Comparison of ENCODE assay signal across 9 mouse cellular contexts in genomic region chr2:28418034-28418433, GRCm38 (mm10). TPM values are rescaled to one million over a fixed set of nuclear protein-coding genes. Genes with fewer than 3 reads are reported as not detected.
DNase-seq lines count a peak whose midpoint lies in the region; ATAC-seq and TF ChIP-seq lines count a peak whose summit lies in the region.
"Had no signal": no experiment of that assay in that cellular context is flagged by ENCODE, and none has a peak within 500 bp of the region (broad histone marks: within the 10 kb centered on the region; RNA-seq: fewer than 3 reads in every experiment).

No protein-coding gene starts in this region.

- 0 out of 2 replicates have a peak, but pooled peaks cover 3% of the 10 kb centered on the region for H3K4me1 ChIP-seq in E14TG2a.4 (replicated peaks; ENCODE audit: low read depth, low read length)
- H3K4me1 ChIP-seq in lung, adult 2 months (ENCODE audit: control insufficient read depth, insufficient read depth, low read length), result no peaks in the 10 kb centered on the region

- H3K4me3 ChIP-seq in E14TG2a.4 (replicated peaks; ENCODE audit: low read length), result no peak overlapping the region
- no peak overlapping the region for H3K4me3 ChIP-seq in lung, adult 2 months (replicated peaks; ENCODE audit: extremely low read depth, low read depth, low read length)

- peak; percentile 93 for DNase-seq in brain, embryonic 14.5 days (ENCODE audit: low read depth)
- DNase-seq in heart, postnatal 14 days, result peak; percentile 87 to 92
- peak; percentile 93 to 95 for DNase-seq in kidney, postnatal 4 days
- peak; percentile 78 for DNase-seq in lung, adult 2 months
- DNase-seq in ovary, postnatal 10 days (ENCODE audit: low spot score), result peak; percentile 84
- DNase-seq in thymus, postnatal 0 days (ENCODE audit: low spot score), result peak; percentile 65

- no peak for TF ChIP-seq POLR2A in brain, embryonic 14.5 days (IDR thresholded peaks at IDR 0.05; ENCODE audit: borderline replicate concordance, extremely low read depth, insufficient read depth, insufficient read length, poor library complexity, severe bottlenecking)
- TF ChIP-seq POLR2A in lung, adult 2 months (IDR thresholded peaks at IDR 0.05; ENCODE audit: borderline replicate concordance, extremely low read depth, low read depth, low read length), result no peak

- TF ChIP-seq CTCF in E14TG2a.4 (conservative IDR thresholded peaks at IDR 0.05; ENCODE audit: low read length), result peak; percentile 73
- TF ChIP-seq CTCF in brain, embryonic 14.5 days (IDR thresholded peaks at IDR 0.05; ENCODE audit: borderline replicate concordance, extremely low read depth, insufficient read depth, insufficient read length), result peak; percentile 93
- peak; percentile 87 for TF ChIP-seq CTCF in lung, adult 2 months (IDR thresholded peaks at IDR 0.05; ENCODE audit: insufficient read depth, low read length)

- no peaks in the 10 kb centered on the region for H3K27me3 ChIP-seq in E14TG2a.4 (ENCODE audit: insufficient read depth, low read length)

- intact Hi-C loops in heart, postnatal 14 days (cut with DNase I), result loop anchor here (2.0 to 5.0 kb wide), 3 partner anchors 43 to 491 kb away; no protein-coding TSS in a partner anchor

- peak; percentile 43; the same call in 1 of the 2 replicates for ATAC-seq in erythroid progenitor cell, adult 5-6 weeks (replicated peaks; ENCODE audit: low FRiP score, poor library complexity, severe bottlenecking)

- no peaks in the 10 kb centered on the region for H3K9me3 ChIP-seq in E14TG2a.4 (ENCODE audit: low read length)

- 39% methylated on average over 2 of the region's 2 CpGs for WGBS in lung, adult 2 months

- no peaks in the 10 kb centered on the region for H3K36me3 ChIP-seq in E14TG2a.4 (ENCODE audit: insufficient read depth, low read length)

RNA-seq across cellular contexts. Expression of gene Ppp1r26, which starts 28.6 kb away (rescaled TPM):
- 18.9 and 28.3 TPM in 2 replicates for polyA plus RNA-seq in brain, embryonic 14.5 days (2012; rRNA removed)
- not detected in 2 replicates for total RNA-seq in erythroid progenitor cell, adult 5-6 weeks (2015; ENCODE audit: low replicate concordance)
- not detected in 2 replicates for total RNA-seq in erythroid progenitor cell, adult 5-6 weeks (2017; ENCODE audit: low replicate concordance)
- total RNA-seq in heart, postnatal 14 days (2021), result 1 to 10 TPM; 3.2 to 3.6 TPM
- 6.1 TPM in 2 replicates for polyA plus RNA-seq in lung, adult 2 months (2012; rRNA removed)
- polyA plus RNA-seq in thymus, postnatal 0 days (2015; fragmentation: Nextera tagmentation; extraction: Ambion mirVana), result 0.16 and 0.24 TPM in 2 replicates

RNA-seq across cellular contexts. Expression of gene 1700007K13Rik, which starts 48.1 kb away (rescaled TPM):
- 1.3 and 2.1 TPM in 2 replicates for polyA plus RNA-seq in brain, embryonic 14.5 days (2012; rRNA removed)
- total RNA-seq in erythroid progenitor cell, adult 5-6 weeks (2015; ENCODE audit: low replicate concordance), result not detected in 2 replicates
- not detected in 2 replicates for total RNA-seq in erythroid progenitor cell, adult 5-6 weeks (2017; ENCODE audit: low replicate concordance)
- total RNA-seq in heart, postnatal 14 days (2021), result not detected
- 7.4 and 10.5 TPM in 2 replicates for polyA plus RNA-seq in lung, adult 2 months (2012; rRNA removed)
- 0.57 and 1.3 TPM in 2 replicates for polyA plus RNA-seq in thymus, postnatal 0 days (2015; fragmentation: Nextera tagmentation; extraction: Ambion mirVana)
- polyA plus RNA-seq: heart, embryonic 14.5 days had no signal

RNA-seq across cellular contexts. Expression of gene Mrps2, which starts 49.8 kb away (rescaled TPM):
- polyA plus RNA-seq in brain, embryonic 14.5 days (2012; rRNA removed), result 50.3 and 61.5 TPM in 2 replicates
- total RNA-seq in erythroid progenitor cell, adult 5-6 weeks (2015; ENCODE audit: low replicate concordance), result 8.0 and 8.3 TPM in 2 replicates
- total RNA-seq in erythroid progenitor cell, adult 5-6 weeks (2017; ENCODE audit: low replicate concordance), result 2.3 and 5.9 TPM in 2 replicates
- 10 to 100 TPM; 41.5 to 44.7 TPM for total RNA-seq in heart, postnatal 14 days (2021)
- polyA plus RNA-seq in lung, adult 2 months (2012; rRNA removed), result 22.2 and 25.1 TPM in 2 replicates
- polyA plus RNA-seq in thymus, postnatal 0 days (2015; fragmentation: Nextera tagmentation; extraction: Ambion mirVana), result 34.4 and 39.5 TPM in 2 replicates
